ENCODE assay signal across 7 mouse cellular contexts in genomic region chr7:130692392-130692942, GRCm38 (mm10).
DNase-seq lines count a peak whose midpoint lies in the region; ATAC-seq lines count a peak whose summit lies in the region.

No protein-coding gene starts in this region.

- under 1% methylated on average over 39 of the region's 39 CpGs for WGBS in hindbrain, embryonic 15.5 days
- WGBS in limb, embryonic 10.5 days: under 1% methylated on average over 39 of the region's 39 CpGs
- WGBS in midbrain, embryonic 12.5 days: under 1% methylated on average over 39 of the region's 39 CpGs

- H3K4me2 ChIP-seq in hindbrain, embryonic 15.5 days: peak overlapping the region; percentile 81
- H3K4me2 ChIP-seq in midbrain, embryonic 12.5 days (replicated peaks): peak overlapping the region; percentile 60

- H3K27me3 ChIP-seq in hindbrain, embryonic 15.5 days: no peaks in the 10 kb centered on the region
- H3K27me3 ChIP-seq in limb, embryonic 10.5 days (ENCODE audit: low read depth, poor library complexity, severe bottlenecking): no peaks in the 10 kb centered on the region
- no peaks in the 10 kb centered on the region for H3K27me3 ChIP-seq in midbrain, embryonic 12.5 days

- H3K9ac ChIP-seq in hindbrain, embryonic 15.5 days: peak overlapping the region; percentile 99
- H3K9ac ChIP-seq in midbrain, embryonic 12.5 days (replicated peaks): peak overlapping the region; percentile 91

- peak; percentile 92 for ATAC-seq in hindbrain, embryonic 15.5 days (ENCODE audit: low FRiP score, low read depth)
- peak; percentile 89 for ATAC-seq in midbrain, embryonic 12.5 days (ENCODE audit: low FRiP score, low read depth)

- peaks cover 45% of the 10 kb centered on the region for H3K4me1 ChIP-seq in hindbrain, embryonic 15.5 days (replicated peaks)
- H3K4me1 ChIP-seq in limb, embryonic 10.5 days: peaks cover 61% of the 10 kb centered on the region
- peaks cover 56% of the 10 kb centered on the region for H3K4me1 ChIP-seq in midbrain, embryonic 12.5 days

- DNase-seq in adrenal gland, adult 18-20 months (ENCODE audit: low spot score in 2 of 2): peak; percentile 39 to 40
- peak; percentile 83 for DNase-seq in cerebellum, adult 9-10 months
- peak; percentile 62 to 79 for DNase-seq in frontal cortex, adult 2 months (ENCODE audit: extremely low spot score in 1 of 2, low spot score in 1 of 2)
- DNase-seq in limb, embryonic 10.5 days (ENCODE audit: low spot score): peak; percentile 86
- peak; percentile 19 to 67 for DNase-seq in spleen, postnatal 4 days (ENCODE audit: low spot score in 2 of 2)

- H3K9me3 ChIP-seq in hindbrain, embryonic 15.5 days: no peaks in the 10 kb centered on the region
- H3K9me3 ChIP-seq in limb, embryonic 10.5 days (replicated peaks): no peaks in the 10 kb centered on the region
- no peaks in the 10 kb centered on the region for H3K9me3 ChIP-seq in midbrain, embryonic 12.5 days

- peak overlapping the region; percentile 89 for H3K4me3 ChIP-seq in hindbrain, embryonic 15.5 days
- H3K4me3 ChIP-seq in limb, embryonic 10.5 days: peak overlapping the region; percentile 87
- H3K4me3 ChIP-seq in midbrain, embryonic 12.5 days: peak overlapping the region; percentile 57

- peak overlapping the region; percentile 99 for H3K27ac ChIP-seq in hindbrain, embryonic 15.5 days (replicated peaks)
- H3K27ac ChIP-seq in limb, embryonic 10.5 days: peak overlapping the region; percentile 98
- peak overlapping the region; percentile 96 for H3K27ac ChIP-seq in midbrain, embryonic 12.5 days (replicated peaks)

- H3K36me3 ChIP-seq in hindbrain, embryonic 15.5 days: no peaks in the 10 kb centered on the region
- no peaks in the 10 kb centered on the region for H3K36me3 ChIP-seq in limb, embryonic 10.5 days
- H3K36me3 ChIP-seq in midbrain, embryonic 12.5 days: no peaks in the 10 kb centered on the region

Comparison
In these comparisons a context has a peak if more than half of its experiments do, and no peak if none do; other contexts are left out.
1. Peak in every context shown above with its lines: DNase-seq, ATAC-seq, H3K4me3 ChIP-seq and H3K27ac ChIP-seq.